Mouse (Mus musculus) CD4-positive helper T cell, adult 2 months (primary cell): ENCODE data around the gene Wipf2.
A peak's percentile ranks its signal among the peaks of the same experiment; 100 is the strongest.
"Not testable (repeated sequence)": the region's sequence is repeated elsewhere in the genome, so short reads cannot be mapped to it uniquely, and the experiment has no call there.

Experiments used
- DNase-seq: peaks from one replicate; pipeline ENCODE4 v3.0.0-alpha.2; 2012; ENCODE audit warnings: low read depth, missing footprints, low spot score

The Wipf2 gene

GRCm38 (mm10) chr11:98930773-98931512 lies 67.5 kb downstream of the Wipf2 start:
- DNase-seq = no peak

- DNase-seq = no peak
Observed at GRCm38 (mm10) chr11:98931513-98932292, 68.3 kb downstream of the Wipf2 start.

GRCm38 (mm10) chr11:98932293-98933091 lies 69.1 kb downstream of the Wipf2 start:
- DNase-seq = peak; percentile 42

- peak; percentile 68 for DNase-seq
Observed at GRCm38 (mm10) chr11:98933151-98933550, 69.7 kb downstream of the Wipf2 start.

DNA sequence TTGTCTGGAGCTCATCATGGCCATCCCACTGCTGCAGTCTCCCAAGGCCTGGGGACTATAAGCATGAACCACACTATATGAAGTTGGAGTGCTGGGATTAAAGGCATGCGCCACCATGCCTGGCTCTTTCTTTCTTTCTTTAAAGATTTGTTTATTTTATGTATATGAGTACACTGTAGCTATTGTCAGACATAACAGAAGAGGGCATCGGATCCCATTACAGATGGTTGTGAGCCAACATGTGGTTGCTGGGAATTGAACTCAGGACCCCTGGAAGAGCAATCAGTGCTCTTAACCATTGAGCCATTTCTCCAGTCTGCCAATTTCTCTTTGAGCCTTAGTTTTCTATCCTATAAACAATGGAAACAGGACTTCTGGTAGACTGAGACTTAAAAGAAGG lies 70.4 kb downstream of the Wipf2 start:
- not testable (repeated sequence) for DNase-seq

DNA sequence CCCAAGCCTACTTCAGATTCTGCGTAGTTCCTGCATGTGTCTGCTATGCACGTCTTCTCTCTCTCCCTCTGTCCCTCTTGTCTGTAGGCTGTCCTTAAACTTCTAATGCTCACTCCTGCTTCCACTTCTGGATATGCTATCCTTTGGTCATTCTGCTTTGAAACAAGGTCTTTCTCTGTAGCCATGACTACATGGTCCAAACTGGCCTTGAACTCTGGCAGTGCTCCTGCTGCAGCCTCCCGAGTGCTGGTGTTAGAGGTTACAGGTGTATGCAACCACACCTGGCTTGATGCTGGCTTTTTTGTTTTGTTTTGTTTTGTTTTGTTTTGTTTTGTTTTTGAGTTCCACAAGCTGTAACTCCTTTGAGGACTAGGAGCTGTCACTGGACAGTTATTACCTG lies 70.9 kb downstream of the Wipf2 start:
- DNase-seq = no peak

DNA sequence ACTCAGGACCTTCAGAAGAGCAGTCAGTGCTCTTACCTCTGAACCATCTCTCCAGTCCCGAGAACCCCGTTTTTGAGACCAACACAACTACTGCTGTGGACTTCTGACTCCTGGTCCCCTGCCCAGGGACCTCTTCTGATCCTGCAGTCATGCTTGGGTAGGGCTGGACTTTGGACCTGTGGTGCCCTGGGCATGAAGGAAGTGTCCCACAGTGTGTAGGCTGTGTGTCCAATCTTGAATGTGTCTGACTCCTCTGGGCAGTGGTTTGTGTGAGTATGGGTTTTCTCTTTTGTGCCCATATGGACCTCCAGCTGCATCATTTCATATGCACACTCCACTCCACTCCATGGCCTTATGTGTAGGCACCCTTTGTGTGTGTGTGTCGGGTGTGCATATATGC lies 71.7 kb downstream of the Wipf2 start:
- no peak for DNase-seq

DNA sequence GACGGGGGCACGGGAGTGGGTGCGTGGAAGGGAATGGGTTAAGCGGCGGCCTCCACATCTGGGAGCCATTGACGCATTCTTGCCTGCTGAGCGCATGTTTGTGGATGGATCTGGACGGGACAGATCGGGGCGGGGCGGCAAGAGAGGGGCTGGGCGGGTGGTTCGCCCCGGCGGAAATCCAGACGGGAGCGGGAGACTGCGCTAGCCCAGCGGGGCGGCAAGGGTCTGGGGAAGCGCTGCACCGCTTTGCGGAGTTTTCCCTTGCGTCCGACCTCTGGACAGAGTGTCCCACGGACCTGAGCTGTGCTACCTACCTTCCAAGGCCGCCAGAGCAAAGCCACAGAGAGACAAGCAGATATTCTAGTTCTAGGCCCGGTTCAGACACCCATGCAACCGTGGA lies 72.7 kb downstream of the Wipf2 start:
- DNase-seq = no peak

GRCm38 (mm10) chr11:98936606-98937409 lies 73.4 kb downstream of the Wipf2 start:
- no peak for DNase-seq

DNA sequence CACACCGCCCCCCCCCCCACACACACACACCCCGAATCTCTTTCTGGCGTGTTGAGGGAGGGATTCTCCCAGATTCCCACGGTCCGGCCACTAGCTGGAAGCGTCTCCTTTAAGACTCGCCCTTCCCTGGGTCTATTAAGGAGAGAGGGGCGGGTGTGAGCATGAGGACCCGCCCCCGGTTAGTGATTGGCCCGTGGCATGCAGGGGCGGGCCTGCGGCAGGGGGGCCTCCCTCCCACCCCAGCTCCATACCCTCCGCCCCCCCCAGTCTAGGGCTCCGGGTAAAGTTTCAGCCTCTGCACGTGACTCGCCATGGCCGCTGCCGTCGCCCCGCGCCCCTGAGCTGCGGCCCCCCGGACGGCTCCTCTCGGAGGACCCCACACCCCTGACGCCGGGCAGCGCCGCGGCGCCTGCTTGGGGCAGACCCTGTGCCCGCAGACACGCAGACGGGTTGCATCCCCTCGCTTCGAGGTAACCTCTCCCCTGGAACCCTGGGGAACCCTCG lies 74.0 kb downstream of the Wipf2 start:
- DNase-seq = peak; percentile 94

DNA sequence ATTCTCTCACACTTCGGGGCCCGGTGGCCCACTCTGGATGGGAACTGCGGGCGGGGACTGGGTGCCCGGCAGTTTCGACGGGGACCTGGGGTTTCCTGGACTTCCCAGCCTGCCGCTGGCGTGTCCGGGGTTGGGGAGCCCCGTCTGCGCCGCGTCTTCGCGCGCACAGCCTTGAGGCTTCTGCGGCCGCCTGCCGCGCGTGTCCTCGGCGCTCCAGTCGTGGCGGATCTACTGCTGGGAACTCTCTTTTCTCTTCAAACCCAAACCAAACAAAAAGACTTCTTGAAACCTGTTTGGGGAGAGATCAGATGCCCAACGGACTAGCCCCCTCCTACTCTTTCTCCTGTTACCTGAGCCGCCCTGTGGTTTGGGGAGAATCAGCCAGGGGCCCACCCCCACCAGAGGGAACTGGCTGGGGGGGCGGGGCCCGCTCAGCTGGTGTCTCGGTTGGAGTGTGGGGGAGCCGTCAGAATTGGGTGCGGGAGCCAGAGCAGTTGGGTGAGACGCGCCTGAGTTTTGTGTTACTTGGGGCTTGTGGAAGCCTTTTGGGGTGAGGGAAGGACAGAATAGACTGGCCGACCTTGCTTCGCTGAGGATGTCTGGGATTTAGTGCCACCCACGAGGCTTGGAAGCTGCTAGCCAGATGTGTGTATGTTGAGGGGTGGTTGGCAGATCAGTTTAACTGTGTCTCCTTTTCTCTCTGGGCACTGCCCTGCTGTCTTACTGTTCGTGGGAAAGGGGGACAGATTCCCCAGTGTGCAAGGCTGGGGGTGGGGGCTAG lies 74.7 kb downstream of the Wipf2 start:
- peak; percentile 83 for DNase-seq

DNA sequence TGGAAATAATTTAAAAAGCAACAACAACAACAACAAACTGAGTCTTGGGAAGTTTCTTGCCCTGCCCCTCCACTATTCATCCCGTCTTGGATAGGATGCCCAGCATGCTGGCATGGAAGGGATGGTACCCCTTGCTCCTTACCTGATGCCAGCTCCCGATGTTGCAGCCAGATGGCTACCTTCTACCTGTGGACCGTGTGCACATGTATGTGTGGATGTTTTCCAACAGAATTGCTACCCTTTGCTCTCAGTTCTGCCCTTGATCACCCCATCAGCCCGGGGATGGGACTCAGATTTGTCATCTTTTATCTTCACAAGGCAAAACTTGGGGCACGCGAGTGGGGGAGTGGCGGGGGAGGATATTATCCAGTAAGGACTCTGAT lies 75.3 kb downstream of the Wipf2 start:
- no peak for DNase-seq

DNA sequence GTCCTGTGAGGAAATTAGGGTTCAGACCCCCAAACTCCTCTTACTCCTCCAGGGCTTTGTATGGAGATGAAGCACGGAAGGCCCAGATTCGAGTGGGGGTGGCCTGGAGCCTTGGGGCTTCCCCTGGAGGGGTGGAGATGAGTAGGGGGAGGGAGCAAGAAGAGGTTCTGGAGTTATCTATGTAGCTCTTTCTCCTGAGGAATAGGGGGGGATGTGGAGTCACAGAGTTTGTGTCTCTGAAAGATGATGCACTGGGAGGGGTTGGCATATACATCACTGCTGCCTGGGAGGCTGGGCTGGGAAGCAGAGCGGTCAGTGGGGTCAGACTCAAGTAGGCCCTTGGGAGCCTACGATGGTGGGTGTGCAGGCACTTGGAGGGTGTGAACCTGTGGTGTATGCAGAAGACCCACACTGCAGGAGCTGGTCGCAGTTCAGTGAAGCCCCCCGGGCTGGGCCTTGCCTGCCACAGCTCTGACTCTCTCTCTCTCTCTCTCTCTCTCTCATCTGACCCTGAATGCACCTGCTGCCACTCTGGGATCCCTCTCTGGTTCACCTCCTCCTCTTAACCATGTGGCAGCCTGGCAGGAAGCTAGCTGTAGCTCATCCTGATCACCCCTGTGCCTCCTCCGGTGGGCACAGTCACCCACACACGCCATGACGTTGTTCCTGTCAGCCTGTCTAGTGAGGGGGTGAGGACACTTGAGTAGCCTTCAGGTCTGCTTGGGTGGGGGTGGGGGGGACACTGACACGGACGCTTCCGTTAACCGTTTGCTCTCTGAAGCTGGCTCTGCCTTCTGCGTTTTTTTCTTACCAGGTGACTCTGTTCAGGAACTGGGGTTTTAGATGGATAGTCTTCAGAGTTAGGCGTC lies 75.9 kb downstream of the Wipf2 start:
- DNase-seq = peak; percentile 88

DNA sequence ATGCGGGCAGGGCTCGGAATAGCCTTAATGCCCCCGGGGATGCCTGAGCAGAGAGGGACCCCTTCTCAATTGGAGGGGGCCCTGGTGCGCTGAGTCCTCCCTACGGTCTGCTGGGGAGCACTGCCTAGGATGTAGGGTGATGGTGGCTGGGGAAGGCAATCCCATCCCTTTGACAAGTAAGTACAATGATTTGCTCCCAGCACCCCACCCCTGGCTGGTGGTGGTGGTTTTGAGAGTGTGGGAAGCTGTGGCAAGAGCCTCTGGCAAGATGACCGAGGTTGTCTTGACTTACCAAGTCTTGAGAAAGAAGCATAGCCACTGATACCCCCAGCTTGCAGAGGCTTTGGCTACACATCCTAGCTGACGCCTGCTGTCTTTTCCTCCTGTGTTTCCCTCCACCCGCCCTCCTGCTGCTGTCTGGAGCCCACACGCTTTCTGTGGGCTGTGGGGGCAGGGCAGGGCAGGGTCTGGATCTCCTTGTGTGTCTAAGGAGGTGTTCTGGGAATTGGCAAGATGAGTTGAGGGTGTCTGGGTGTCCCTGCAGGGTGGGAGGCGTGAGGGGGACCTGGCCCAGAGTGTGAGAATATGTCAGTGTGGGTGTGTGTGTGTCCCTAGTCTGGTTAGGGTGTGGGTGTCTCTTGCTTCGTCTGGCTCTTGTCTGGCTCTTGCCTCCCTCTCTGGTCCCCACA lies 76.7 kb downstream of the Wipf2 start:
- peak; percentile 60 for DNase-seq

DNA sequence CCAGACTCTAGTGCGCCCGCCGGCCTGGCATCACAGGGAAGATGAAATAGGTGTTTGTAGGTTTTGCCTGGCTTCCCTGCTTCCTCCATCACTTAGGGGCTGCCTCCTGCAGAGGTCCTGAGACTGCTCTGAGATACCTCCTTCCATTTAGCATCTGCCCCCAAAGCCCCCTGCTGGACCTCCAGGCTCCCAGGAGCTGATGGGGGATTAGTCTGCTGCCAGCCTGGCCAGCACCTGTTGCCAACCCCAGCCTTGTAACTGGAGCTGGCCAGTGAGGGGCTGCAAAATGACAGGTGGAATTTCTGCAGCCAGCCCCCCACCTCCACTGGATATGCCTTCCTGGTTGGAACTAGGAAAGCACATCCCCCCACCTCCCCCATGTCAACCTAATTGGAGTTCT lies 77.3 kb downstream of the Wipf2 start:
- DNase-seq = no peak

DNA sequence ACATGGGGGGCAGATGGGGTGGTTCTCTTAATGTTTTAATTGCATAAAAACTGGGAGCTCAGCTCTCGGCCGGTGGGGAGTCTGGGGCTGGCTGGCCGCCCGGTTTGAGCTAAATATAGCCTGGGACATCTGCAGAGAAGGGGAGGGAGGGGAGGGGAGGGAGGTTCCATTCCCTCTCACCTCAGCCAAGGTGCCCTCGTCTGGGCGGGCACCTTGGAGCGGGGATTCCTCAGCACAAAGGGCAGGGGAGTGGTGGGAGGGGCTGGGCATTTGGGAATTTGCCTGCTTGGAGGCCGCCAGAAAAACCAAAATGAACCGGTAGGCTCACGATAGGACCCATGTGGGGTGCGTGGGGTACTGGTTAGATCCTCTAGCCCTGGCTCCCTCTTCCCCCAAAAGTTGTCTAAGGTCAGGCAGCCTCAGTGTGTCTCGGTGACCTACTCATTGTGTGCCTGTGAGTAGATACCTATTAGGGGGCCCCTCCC lies 77.9 kb downstream of the Wipf2 start:
- peak; percentile 80 for DNase-seq

DNA sequence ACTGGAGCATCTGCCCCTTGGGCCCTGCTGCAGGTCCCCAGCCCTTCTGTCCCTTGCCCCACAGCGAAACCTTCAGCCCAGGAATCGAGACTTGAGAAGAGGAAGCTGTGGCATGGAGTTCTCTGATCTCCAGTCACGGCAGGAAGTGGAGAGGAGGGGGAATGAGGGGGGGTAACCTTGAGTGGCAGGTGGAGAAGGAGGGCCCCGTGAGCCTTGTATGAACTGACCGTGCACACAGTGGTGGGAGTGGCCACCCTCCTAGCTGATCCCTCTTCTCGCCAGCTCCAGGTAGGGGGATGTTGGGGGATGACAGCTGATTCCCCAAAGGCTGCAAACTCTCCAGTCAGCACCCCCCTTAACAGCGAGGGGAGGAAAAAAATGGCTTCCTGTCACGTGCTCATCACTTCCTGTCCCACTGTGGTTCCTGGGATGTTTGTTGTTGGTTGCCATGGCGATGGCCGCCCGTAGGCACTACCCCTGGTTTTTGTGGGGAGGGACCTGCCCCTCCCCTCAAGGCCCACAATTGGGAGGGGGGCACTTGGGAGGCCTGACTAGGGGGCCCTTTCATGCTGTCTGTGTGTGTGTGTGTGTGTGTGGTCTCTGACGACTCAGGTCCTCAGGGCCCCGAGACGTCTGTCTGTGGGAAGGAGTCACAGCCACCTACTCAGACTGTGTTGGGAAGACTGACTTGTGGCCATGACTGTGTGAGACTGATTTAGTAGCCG lies 78.5 kb downstream of the Wipf2 start:
- DNase-seq = peak; percentile 99

DNA sequence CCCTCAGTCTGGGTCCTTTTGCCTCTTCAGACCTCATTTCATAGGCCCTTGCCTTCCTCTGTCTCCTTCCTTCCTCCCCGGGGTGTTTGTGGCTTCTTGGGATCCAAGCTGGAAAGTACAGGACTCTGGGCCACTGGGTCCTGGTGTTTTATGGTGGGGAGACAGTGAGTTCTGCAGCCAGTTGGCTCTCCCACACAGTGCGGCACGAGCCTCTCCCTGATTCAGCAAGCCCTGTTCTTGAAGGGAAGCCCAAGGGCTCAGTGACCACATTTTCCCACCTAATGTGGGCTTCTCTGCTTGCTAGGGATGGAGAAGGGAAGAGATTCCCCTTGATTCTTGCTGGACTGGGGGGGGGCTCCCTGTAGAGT lies 79.1 kb downstream of the Wipf2 start:
- DNase-seq = no peak
